Mouse (Mus musculus) c-Kit-negative CD71-positive TER-119-positive erythroid progenitor cells, embryonic 14.5 days (primary cell): ENCODE measurements around the gene Vgf.

Source experiments
- DNase-seq: peaks from one replicate; pipeline ENCODE4 v3.0.0-alpha.2; 2013; ENCODE audit warnings: low read depth, low spot score

Gene Vgf

GRCm38 (mm10) chr5:137026092-137026491 is at the start of gene Vgf:
Vgf (plus strand) TSS chr5:137026392.
- no peak for DNase-seq

GRCm38 (mm10) chr5:136977769-136978168 is 48.4 kb upstream of the Vgf start:
- no peak for DNase-seq

GRCm38 (mm10) chr5:136979762-136980161 is 46.4 kb upstream of the Vgf start:
- DNase-seq: no peak

GRCm38 (mm10) chr5:136980974-136981373 is 45.2 kb upstream of the Vgf start:
- DNase-seq: no peak

- no peak for DNase-seq
Measured at GRCm38 (mm10) chr5:136982338-136982930, 43.8 kb upstream of the Vgf start.

GRCm38 (mm10) chr5:136984828-136985227 is 41.4 kb upstream of the Vgf start:
- no peak for DNase-seq

GRCm38 (mm10) chr5:136986695-136987137 is 39.5 kb upstream of the Vgf start, which contains the start of gene Plod3:
Plod3 (plus strand) TSS chr5:136987019.
- peak; percentile 99 for DNase-seq

GRCm38 (mm10) chr5:136987138-136987933 is 38.9 kb upstream of the Vgf start:
- DNase-seq: peak; percentile 73

GRCm38 (mm10) chr5:136987934-136988271 is 38.3 kb upstream of the Vgf start, which contains the start of gene Znhit1:
Znhit1 (minus strand) TSS chr5:136988021.
- no peak for DNase-seq

- DNase-seq: no peak
Measured at GRCm38 (mm10) chr5:136988420-136988819, 37.8 kb upstream of the Vgf start.

- DNase-seq: no peak
Measured at GRCm38 (mm10) chr5:136989801-136990200, 36.4 kb upstream of the Vgf start.

- DNase-seq: no peak
Measured at GRCm38 (mm10) chr5:136999449-136999848, 26.7 kb upstream of the Vgf start.

GRCm38 (mm10) chr5:137000612-137001011 is 25.6 kb upstream of the Vgf start:
- DNase-seq: no peak

- DNase-seq: no peak
Measured at GRCm38 (mm10) chr5:137007276-137007675, 18.9 kb upstream of the Vgf start.

- no peak for DNase-seq
Measured at GRCm38 (mm10) chr5:137009988-137010387, 16.2 kb upstream of the Vgf start.

- no peak for DNase-seq
Measured at GRCm38 (mm10) chr5:137012401-137012950, 13.7 kb upstream of the Vgf start.

- DNase-seq: no peak
Measured at GRCm38 (mm10) chr5:137015913-137016312, 10.3 kb upstream of the Vgf start.

GRCm38 (mm10) chr5:137024318-137024717 is 1.9 kb upstream of the Vgf start:
- DNase-seq: no peak

GRCm38 (mm10) chr5:137025132-137025531 is 1.1 kb upstream of the Vgf start:
- peak; percentile 57 for DNase-seq

- no peak for DNase-seq
Measured at GRCm38 (mm10) chr5:137028561-137029272, 2.5 kb downstream of the Vgf start.

- DNase-seq: no peak
Measured at GRCm38 (mm10) chr5:137029273-137029585, 3.0 kb downstream of the Vgf start.
